Mouse (Mus musculus) cerebellum, postnatal 10 days (tissue): ENCODE measurements at regions not wholly inside any gene's neighbourhood (a gene's known extent, or its start where the extent isn't known, plus 50 kb on each side); places are given as distances from the start of the nearest gene placed in this dataset.
"Not testable (repeated sequence)": the region's sequence is repeated elsewhere in the genome, so short reads cannot be mapped to it uniquely, and the experiment has no call there.

ENCODE experiments used
- DNase-seq, 2 experiments: peaks; one replicate each; pipeline ENCODE4 v3.0.0; 2021; ENCODE audit warnings: mixed read lengths in 2 of 2

DNA sequence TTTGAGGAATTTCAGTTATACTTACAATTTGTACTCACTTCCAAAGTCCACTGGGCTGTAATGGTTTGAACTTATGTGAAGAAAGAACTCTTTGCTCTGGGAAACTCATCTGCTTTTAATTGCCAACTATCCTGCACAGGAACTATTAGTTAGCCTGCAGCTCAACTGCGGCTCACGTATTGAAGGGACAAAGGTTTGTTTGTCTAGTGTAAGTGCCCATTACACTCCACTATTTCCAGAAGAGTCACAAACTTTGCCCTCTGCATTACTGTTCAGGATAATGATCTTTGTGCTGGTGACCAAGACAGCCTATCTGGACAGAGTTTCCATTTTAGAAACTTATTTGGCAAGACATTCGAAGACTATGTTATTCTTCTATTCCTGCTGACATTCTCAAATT, 74.5 kb downstream of the Slc10a2 start:
- DNase-seq: no peak

DNA sequence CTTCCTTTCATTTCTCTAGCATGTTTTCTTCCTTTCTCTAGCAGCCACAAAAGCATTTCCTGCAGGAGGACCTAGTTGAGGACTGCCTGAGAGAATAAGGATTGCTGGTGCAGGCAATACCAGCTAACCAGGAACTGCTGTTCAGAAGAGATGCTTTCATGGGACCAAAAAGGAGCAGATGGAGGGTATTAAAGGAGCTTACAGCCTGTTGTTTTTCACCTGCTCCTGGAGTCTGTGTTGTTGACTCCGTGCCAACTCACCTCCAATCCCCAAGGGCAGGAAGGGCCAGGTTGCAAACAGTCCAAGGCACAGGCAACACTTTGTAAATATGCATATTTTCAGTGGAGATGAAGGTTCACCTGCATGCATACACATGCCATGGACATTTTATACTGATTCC, 92.8 kb downstream of the Slc10a2 start:
- DNase-seq: peak; percentile 71 to 76

DNA sequence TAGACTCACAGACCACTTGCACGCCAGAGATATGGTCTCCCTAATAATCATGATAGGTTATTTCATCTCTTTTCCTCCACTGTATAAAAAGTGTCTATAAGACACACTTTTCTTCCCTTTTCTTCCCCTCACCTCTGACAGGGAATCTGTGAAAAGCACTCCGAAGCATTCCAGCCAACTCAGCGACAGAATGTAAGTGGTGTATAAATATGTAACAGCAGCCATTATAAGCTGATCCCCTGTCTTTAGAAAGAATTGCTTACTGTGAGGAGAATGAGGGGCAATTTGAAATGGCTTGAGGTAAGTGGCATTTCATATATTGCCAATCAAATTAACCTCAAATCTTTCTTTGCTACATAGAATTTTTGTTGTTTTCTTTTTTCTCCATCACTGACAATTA, 93.4 kb downstream of the Slc10a2 start:
- DNase-seq: peak in 1 of 2 experiments; percentile 3

DNA sequence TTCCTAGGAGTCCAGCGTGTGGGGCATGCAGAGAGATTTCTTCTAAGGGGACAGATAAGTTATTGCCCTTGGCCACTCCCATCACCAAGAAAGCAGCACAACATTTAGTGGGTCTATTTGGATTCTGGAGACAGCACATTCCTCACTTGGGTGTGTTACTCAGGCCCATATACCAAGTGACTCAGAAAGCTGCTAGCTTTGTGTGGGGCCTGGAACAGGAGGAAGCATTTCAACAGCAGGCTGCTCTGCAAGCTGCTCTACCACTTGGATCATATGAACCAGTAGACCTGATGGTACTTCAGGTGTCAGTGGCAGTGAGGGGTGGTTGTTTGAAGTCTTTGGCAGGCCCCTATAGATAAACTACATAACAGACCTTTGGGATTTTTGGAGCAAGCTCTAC, 101.8 kb downstream of the Slc10a2 start:
- DNase-seq: not testable (repeated sequence)
